Mouse (Mus musculus): ENCODE measurements around the gene Timm44.
"Not testable (repeated sequence)": the region's sequence is repeated elsewhere in the genome, so short reads cannot be mapped to it uniquely, and the experiment has no call there.

The Timm44 gene

GRCm38 (mm10) chr8:4263105-4263791 lies 12.5 kb downstream of the Timm44 start:
- DNase-seq (ENCODE audit: low spot score) = no peak

GRCm38 (mm10) chr8:4259805-4260170 lies 15.9 kb downstream of the Timm44 start:
- no peak for DNase-seq (ENCODE audit: low spot score)

GRCm38 (mm10) chr8:4259125-4259804 lies 16.4 kb downstream of the Timm44 start, which contains the start of gene Ctxn1:
Gene Ctxn1 (minus strand): TSS chr8:4259274.
- DNase-seq (ENCODE audit: low spot score) = peak; percentile 96

GRCm38 (mm10) chr8:4258678-4259077 lies 17.0 kb downstream of the Timm44 start:
- DNase-seq (ENCODE audit: low spot score) = peak; percentile 83

- DNase-seq (ENCODE audit: low spot score) = peak; percentile 90
These were observed 17.5 kb downstream of the Timm44 start for GRCm38 (mm10) chr8:4258233-4258632.

- no peak for DNase-seq (ENCODE audit: low spot score)
These were observed 18.4 kb downstream of the Timm44 start for GRCm38 (mm10) chr8:4257350-4257749.

- no peak for DNase-seq (ENCODE audit: low spot score)
These were observed 18.8 kb downstream of the Timm44 start for GRCm38 (mm10) chr8:4256911-4257310.

GRCm38 (mm10) chr8:4255471-4255870 lies 20.2 kb downstream of the Timm44 start:
- DNase-seq (ENCODE audit: low spot score) = not testable (repeated sequence)

GRCm38 (mm10) chr8:4254001-4254400 lies 21.7 kb downstream of the Timm44 start:
- no peak for DNase-seq (ENCODE audit: low spot score)

GRCm38 (mm10) chr8:4252934-4253841 lies 22.5 kb downstream of the Timm44 start, which contains the start of gene Snapc2:
Gene Snapc2 (plus strand): TSS chr8:4253080.
- peak; percentile 98 for DNase-seq (ENCODE audit: low spot score)

GRCm38 (mm10) chr8:4252116-4252760 lies 23.5 kb downstream of the Timm44 start:
- DNase-seq (ENCODE audit: low spot score) = no peak

- DNase-seq (ENCODE audit: low spot score) = peak; percentile 84
These were observed 25.3 kb downstream of the Timm44 start for GRCm38 (mm10) chr8:4250306-4250970.

- peak; percentile 58 for DNase-seq (ENCODE audit: low spot score)
These were observed 26.5 kb downstream of the Timm44 start for GRCm38 (mm10) chr8:4249213-4249612.

- DNase-seq (ENCODE audit: low spot score) = no peak
These were observed 27.7 kb downstream of the Timm44 start, which contains the start of gene Tgfbr3l for GRCm38 (mm10) chr8:4247951-4248540. Gene Tgfbr3l (plus strand): TSS chr8:4248214.

GRCm38 (mm10) chr8:4247241-4247640 lies 28.5 kb downstream of the Timm44 start:
- no peak for DNase-seq (ENCODE audit: low spot score)

- no peak for DNase-seq (ENCODE audit: low spot score)
These were observed 30.0 kb downstream of the Timm44 start for GRCm38 (mm10) chr8:4245737-4246136.

- DNase-seq (ENCODE audit: low spot score) = no peak
These were observed 30.7 kb downstream of the Timm44 start for GRCm38 (mm10) chr8:4245061-4245460.

GRCm38 (mm10) chr8:4239193-4239890 lies 36.4 kb downstream of the Timm44 start:
- DNase-seq (ENCODE audit: low spot score) = no peak

- peak; percentile 100 for DNase-seq (ENCODE audit: low spot score)
These were observed 37.1 kb downstream of the Timm44 start, which contains the start of the genes Map2k7 and Gm49320 for GRCm38 (mm10) chr8:4238434-4239192. Gene Map2k7 (plus strand): TSS chr8:4238740. Gene Gm49320 (plus strand): TSS chr8:4238865.
